Mouse (Mus musculus): ENCODE measurements around the gene Etv2. TPM values are rescaled to one million over a fixed set of nuclear protein-coding genes. Genes with fewer than 3 reads are reported as not detected.

Etv2 gene
- total RNA-seq, 1 experiment from 2014 or later: not detected

DNA sequence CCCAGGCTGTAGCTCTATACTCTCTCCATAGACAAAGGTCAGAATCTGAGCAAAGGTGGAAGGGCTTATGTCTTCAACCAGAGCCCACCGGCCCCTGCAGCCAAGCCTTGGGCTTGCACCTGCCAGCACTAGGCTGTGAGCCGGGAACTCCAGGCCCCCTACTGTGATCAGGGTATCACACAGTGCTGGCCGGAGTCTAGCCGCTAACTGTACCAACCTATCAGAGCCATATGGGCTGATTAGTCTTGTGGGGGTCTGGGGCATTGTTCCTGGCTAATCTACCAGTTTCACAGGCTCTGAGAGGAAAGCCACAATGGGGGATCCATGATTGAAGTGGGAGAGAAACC, 44.1 kb downstream of the Etv2 start:
- ATAC-seq (ENCODE audit: extremely low read depth, insufficient number of reproducible peaks, low FRiP score, poor library complexity, severe bottlenecking): no peak

DNA sequence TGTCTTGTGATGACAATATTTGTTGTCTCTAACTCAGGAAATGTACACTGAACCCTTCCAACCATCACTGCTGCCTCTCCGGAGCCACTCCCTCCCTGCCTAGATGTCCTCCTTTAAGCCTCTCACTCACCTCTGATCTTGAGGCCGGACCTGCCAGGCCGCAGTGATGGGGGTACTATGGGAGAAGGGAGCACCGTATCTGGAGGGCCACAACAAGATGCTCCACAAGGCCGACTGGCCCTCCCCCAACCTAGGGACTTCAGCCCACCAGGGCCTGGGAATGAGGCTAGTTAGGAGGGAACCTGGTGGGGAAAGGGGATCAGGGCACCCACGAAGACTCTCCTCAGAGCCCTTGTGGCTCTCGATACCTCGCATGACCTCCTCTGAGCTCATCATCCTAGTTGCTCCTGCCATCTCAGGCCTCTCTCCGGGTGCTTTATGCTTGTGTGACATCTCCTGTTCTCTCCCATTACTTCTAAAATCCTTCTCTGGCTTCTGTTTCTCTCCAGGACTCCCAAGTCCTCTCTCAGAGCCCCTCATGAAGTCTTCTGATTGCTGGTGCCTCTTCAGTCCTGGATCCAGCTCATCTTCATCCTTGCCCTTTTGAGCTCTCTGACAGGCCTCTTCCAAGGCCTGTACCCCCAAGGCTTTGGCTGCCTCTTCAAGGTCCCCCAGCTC, 44.6 kb downstream of the Etv2 start:
- no peak for ATAC-seq (ENCODE audit: extremely low read depth, insufficient number of reproducible peaks, low FRiP score, poor library complexity, severe bottlenecking)

DNA sequence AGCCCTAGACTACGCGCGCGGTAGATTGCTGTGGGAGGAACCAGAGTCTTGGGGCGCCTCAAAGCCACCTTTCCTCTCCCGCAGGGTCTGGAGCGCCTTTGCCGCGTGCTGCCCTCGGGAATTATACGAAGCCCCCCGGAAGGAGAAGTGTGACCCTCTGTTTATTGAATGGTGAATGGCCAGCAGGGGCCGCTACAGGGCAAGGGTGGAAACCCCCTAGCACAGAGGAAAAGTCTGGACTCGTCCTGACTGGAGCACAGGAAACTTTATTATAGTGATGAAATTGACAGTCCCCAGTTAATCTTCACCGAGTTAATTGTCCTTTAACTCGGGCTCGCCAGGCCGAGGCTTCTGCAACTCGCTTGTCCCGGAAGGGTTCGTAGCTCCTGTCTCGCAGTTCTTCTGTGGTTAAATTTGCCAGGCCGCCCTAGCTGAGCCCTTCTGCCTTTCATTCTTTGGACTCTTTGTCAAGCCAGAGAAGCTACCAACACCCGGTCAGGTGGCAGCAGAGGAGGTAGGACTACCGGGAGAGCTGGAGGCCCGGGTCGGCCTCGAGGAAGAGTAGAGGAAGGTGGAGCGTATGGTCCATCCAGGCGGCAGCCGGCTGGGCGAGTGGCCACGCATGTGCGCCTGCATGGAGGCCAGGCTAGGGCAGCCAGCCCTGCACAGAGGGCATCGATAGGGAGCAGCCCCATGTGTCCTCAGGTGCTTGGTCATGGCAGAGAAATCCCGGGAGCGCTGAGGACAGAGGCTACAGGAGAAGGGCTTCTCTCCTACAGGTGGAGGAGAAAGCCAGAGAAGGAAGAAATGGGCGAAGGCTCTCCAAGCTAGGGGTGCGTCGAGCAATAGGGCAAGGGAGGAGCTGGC, 46.0 kb downstream of the Etv2 start:
- peak; percentile 36; the same call in 1 of the 2 replicates for ATAC-seq (ENCODE audit: extremely low read depth, insufficient number of reproducible peaks, low FRiP score, poor library complexity, severe bottlenecking)

DNA sequence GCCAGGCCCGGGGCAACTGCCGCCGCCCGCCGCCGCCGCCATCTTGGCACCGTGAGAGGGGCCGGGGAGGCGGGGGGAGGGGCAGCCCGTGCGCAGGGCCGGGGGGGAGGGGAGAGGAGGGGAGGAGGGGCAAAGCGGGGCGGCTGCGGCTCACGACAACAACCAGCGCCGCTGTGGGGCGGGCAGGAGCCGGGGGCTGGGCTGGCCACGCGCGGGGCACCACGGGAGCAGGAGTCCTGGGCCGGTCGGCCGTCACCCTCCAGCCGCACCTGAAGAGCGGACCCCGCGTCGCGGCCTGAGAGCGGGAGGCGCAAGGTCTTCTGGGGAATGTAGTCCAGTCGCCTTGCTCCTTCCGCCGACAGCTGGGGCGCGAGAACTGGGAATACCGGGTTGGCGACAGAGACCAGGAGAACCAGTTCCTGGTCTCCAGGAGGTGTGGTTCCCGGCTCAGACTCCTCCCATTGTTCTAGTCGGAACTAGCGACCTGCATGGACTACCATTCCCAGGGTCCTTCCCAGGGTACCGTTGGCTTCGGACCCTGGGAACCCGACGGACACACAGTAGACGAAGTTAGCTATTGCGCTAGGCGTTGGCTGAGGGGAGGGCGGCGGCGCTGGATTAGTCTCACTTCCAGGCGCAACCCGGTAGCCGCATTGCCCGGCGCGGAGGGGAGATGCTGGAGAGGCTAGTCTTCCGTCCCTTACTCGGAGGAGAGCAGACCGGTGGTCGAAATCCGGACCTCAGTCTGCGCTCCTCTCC, 46.8 kb downstream of the Etv2 start, which contains the start of gene Kmt2b:
TSS of gene Kmt2b (minus strand) at position 51 of the 759 bp plus-strand sequence.
- ATAC-seq (ENCODE audit: extremely low read depth, insufficient number of reproducible peaks, low FRiP score, poor library complexity, severe bottlenecking): peak; percentile 85

DNA sequence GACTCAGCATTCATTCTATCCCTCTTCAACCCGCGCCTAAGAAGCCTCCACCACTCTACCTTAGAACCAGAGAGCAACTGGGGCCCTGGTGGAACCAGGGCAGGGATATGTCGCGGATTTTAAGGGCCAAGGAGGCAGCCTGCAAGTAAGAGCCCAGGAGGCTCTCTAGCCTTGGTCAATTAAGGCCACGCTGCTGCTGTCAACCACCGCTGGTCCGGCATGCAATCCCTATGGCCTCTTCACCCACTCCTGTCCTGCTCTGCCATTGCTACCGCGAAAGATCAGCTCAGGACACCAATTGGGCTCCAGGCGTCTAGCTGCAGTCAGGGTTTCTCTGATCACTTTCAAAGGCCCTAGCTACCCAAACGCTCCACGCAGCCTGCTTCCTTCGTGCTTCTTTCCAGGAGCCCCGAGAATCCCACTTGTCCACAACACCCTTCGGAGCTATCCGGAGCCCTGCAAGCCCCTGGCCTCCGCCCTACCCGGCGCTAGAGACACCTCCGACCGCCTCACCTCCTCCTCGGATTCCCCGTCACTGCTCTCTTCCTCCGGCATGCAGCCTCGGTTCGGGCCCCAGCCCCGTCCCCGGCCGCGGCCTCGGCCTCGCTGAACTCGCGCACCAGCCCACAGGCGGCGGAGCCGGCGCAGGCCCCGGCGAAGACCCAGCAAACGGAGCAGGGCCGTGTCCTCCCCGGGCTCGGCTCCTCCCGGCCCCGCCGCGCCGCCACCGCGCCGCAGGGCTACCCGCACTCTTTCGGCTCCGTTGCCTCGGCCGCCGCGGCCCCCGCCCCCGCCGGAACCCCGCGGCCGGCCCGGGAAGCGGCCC, 47.6 kb downstream of the Etv2 start:
- no peak for ATAC-seq (ENCODE audit: extremely low read depth, insufficient number of reproducible peaks, low FRiP score, poor library complexity, severe bottlenecking)

DNA sequence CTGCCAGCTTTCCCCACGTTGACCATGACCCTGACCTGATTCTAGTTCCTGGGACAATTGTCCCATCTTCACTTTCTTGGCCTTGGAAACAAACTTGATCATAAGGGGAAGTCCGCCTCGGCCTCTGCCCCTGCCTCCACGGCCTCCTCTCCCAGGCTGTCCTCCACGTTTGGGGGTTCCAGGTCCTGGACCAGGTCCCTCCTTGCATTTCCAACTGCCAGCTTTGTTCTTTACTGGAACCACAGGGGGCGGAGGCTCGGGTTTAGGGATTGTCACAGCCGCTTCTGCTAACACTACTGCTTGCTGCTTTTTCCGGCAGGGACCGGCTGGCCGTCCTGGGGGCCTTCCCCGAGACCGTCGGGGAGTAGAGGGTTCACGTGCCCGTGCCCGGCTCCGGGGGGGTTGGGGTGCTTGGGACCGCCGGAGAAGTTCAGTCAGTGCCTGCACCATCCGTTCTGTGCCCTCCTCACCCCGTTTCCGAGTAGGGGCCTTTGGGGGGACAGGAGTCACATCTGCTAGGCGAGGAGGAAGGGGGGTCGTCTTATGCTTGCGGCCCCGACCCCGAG, 49.1 kb downstream of the Etv2 start:
- no peak for ATAC-seq (ENCODE audit: extremely low read depth, insufficient number of reproducible peaks, low FRiP score, poor library complexity, severe bottlenecking)

DNA sequence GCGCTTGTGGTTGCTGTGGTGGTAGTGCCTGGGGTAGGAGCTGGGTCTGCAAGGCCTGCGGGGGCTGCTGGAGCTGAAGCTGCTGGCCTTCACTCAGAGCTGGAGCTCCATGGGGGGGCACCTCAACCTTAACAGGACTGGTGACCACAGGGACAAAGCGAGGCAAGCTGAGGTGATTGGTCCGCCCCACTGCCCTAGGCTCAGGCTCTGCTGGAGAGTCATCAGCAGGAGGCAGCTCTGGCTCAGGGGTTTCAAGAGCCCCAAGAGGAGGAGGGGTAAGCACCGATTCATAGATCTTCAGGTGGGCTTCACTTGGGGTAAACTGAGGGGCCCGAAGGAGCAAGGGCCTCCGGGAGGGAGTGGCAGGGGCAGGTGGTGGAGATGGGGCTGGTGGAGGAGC, 50.5 kb downstream of the Etv2 start:
- ATAC-seq (ENCODE audit: extremely low read depth, insufficient number of reproducible peaks, low FRiP score, poor library complexity, severe bottlenecking): no peak

DNA sequence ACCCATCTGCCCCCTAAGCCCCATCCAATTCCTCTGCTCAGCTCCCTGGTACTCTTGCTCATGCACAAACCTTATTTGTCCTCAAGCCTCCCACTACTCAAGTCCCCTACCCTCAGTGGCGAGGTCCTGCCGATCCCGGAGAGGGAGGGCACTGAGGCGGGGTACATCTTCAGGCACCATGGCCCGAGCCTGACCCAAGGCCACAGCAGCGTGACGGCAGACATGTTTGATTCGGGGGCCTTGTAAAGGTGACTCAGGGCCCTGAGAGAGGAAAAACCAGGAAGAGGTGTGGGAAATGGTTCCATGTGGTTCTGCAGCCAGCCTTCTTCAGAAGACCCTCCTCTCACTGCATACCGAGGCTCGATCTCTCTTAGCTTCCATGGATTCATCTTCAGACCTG, 51.3 kb downstream of the Etv2 start:
- no peak for ATAC-seq (ENCODE audit: extremely low read depth, insufficient number of reproducible peaks, low FRiP score, poor library complexity, severe bottlenecking)

Other genes starting within 250 kb of the Etv2 start
- gene Tyrobp, start 222.1 kb downstream of the Etv2 start, total RNA-seq (2017): 1,375 and 1,494 TPM in 2 replicates
- gene Hcst, start 216.0 kb downstream of the Etv2 start, total RNA-seq (2017): 44.4 and 46.6 TPM in 2 replicates
- gene Nfkbid, start 214.1 kb downstream of the Etv2 start, total RNA-seq (2017): 34.3 and 46.9 TPM in 2 replicates
- gene Aplp1, start 190.3 kb downstream of the Etv2 start, total RNA-seq (2017): 0.98 TPM in 1 of 2 replicates, not detected in the other
- gene Kirrel2, start 178.2 kb downstream of the Etv2 start, total RNA-seq (2017): not detected in 2 replicates
- gene Nphs1, start 177.5 kb downstream of the Etv2 start, total RNA-seq (2017): not detected in 2 replicates
- gene Prodh2, start 142.2 kb downstream of the Etv2 start, total RNA-seq (2017): not detected in 2 replicates
- gene Arhgap33, start 100.8 kb downstream of the Etv2 start, total RNA-seq (2017): 0.70 and 7.5 TPM in 2 replicates
- gene Hspb6, start 83.7 kb downstream of the Etv2 start, total RNA-seq (2017): 3.7 and 5.3 TPM in 2 replicates
- 6.8 and 7.8 TPM in 2 replicates for gene Proser3, start 83.6 kb downstream of the Etv2 start, total RNA-seq (2017)
- 22.0 and 41.4 TPM in 2 replicates for gene Lin37, start 76.0 kb downstream of the Etv2 start, total RNA-seq (2017)
- 67.3 and 69.4 TPM in 2 replicates for gene U2af1l4, start 72.6 kb downstream of the Etv2 start, total RNA-seq (2017)
- 20.0 and 20.3 TPM in 2 replicates for gene Gm49396, start 72.5 kb downstream of the Etv2 start, total RNA-seq (2017)
- gene Psenen, start 72.2 kb downstream of the Etv2 start, total RNA-seq (2017): 166 and 194 TPM in 2 replicates
- gene Igflr1, start 70.4 kb downstream of the Etv2 start, total RNA-seq (2017): not detected in 2 replicates
- 36.5 and 64.7 TPM in 2 replicates for gene Kmt2b, start 47.1 kb downstream of the Etv2 start, total RNA-seq (2017)
- gene Zbtb32, start 36.9 kb downstream of the Etv2 start, total RNA-seq (2017): 3.0 and 3.3 TPM in 2 replicates
- 0.49 TPM in 1 of 2 replicates, not detected in the other for gene Upk1a, start 23.0 kb downstream of the Etv2 start, total RNA-seq (2017)
- gene Cox6b1, start 9.7 kb downstream of the Etv2 start, total RNA-seq (2017): 190 and 241 TPM in 2 replicates
- gene Rbm42, start 14.5 kb upstream of the Etv2 start, total RNA-seq (2017): 60.7 and 77.3 TPM in 2 replicates
- 22.8 and 29.9 TPM in 2 replicates for gene Haus5, start 29.1 kb upstream of the Etv2 start, total RNA-seq (2017)
- gene Pmis2, start 35.8 kb upstream of the Etv2 start, total RNA-seq (2017): not detected in 2 replicates
- gene 2200002J24Rik, start 63.1 kb upstream of the Etv2 start, total RNA-seq (2017): not detected in 2 replicates
- gene Atp4a, start 76.4 kb upstream of the Etv2 start, total RNA-seq (2017): 0.58 TPM in 1 of 2 replicates, not detected in the other
- gene Tmem147, start 93.7 kb upstream of the Etv2 start, total RNA-seq (2017): 8.3 and 15.1 TPM in 2 replicates
- gene Gapdhs, start 107.8 kb upstream of the Etv2 start, total RNA-seq (2017): not detected in 2 replicates
- gene Sbsn, start 115.6 kb upstream of the Etv2 start, total RNA-seq (2017): 2.0 and 5.8 TPM in 2 replicates
- gene Dmkn, start 127.9 kb upstream of the Etv2 start, total RNA-seq (2017): not detected in 2 replicates
- not detected in 2 replicates for gene Krtdap, start 152.0 kb upstream of the Etv2 start, total RNA-seq (2017)
- 0.35 and 0.37 TPM in 2 replicates for gene Ffar2, start 187.9 kb upstream of the Etv2 start, total RNA-seq (2017)
- 0.70 and 0.98 TPM in 2 replicates for gene Ffar3, start 220.3 kb upstream of the Etv2 start, total RNA-seq (2017)
- gene Ffar1, start 225.7 kb upstream of the Etv2 start, total RNA-seq (2017): 25.6 and 25.8 TPM in 2 replicates
- gene Cd22, start 244.5 kb upstream of the Etv2 start, total RNA-seq (2017): 493 and 656 TPM in 2 replicates

All from neutrophil, adult 5-6 weeks (primary cell).